Mouse (Mus musculus) CD4-positive, CD25-positive, alpha-beta regulatory T cell, adult 2 months (primary cell): ENCODE measurements around the gene Slc6a3.

Experiments
- DNase-seq: peaks from one replicate; pipeline ENCODE4 v3.0.0-alpha.2; 2012; ENCODE audit warnings: low read depth, low spot score

Slc6a3 gene

GRCm38 (mm10) chr13:73536403-73536821 is at the start of gene Slc6a3:
Gene Slc6a3, plus strand, starts transcription at chr13:73536747.
- no peak for DNase-seq

- DNase-seq: peak; percentile 29
Measured at GRCm38 (mm10) chr13:73488105-73488504, 48.4 kb upstream of the Slc6a3 start.

GRCm38 (mm10) chr13:73488707-73489106 is 47.8 kb upstream of the Slc6a3 start:
- DNase-seq: peak; percentile 33

- no peak for DNase-seq
Measured at GRCm38 (mm10) chr13:73489986-73490385, 46.6 kb upstream of the Slc6a3 start.

- DNase-seq: no peak
Measured at GRCm38 (mm10) chr13:73490564-73491170, 45.9 kb upstream of the Slc6a3 start.

- peak; percentile 43 for DNase-seq
Measured at GRCm38 (mm10) chr13:73493183-73493582, 43.4 kb upstream of the Slc6a3 start.

GRCm38 (mm10) chr13:73494528-73494927 is 42.0 kb upstream of the Slc6a3 start:
- DNase-seq: no peak

- peak; percentile 29 for DNase-seq
Measured at GRCm38 (mm10) chr13:73496137-73496536, 40.4 kb upstream of the Slc6a3 start.

- no peak for DNase-seq
Measured at GRCm38 (mm10) chr13:73499893-73500604, 36.5 kb upstream of the Slc6a3 start.

GRCm38 (mm10) chr13:73502719-73503118 is 33.8 kb upstream of the Slc6a3 start:
- DNase-seq: peak; percentile 72

GRCm38 (mm10) chr13:73505686-73506467 is 30.7 kb upstream of the Slc6a3 start:
- peak; percentile 89 for DNase-seq

GRCm38 (mm10) chr13:73508817-73509550 is 27.6 kb upstream of the Slc6a3 start:
- DNase-seq: no peak

- DNase-seq: no peak
Measured at GRCm38 (mm10) chr13:73509869-73510268, 26.7 kb upstream of the Slc6a3 start.

- DNase-seq: peak; percentile 82
Measured at GRCm38 (mm10) chr13:73512776-73513673, 23.5 kb upstream of the Slc6a3 start.

GRCm38 (mm10) chr13:73516886-73517285 is 19.7 kb upstream of the Slc6a3 start:
- DNase-seq: no peak

GRCm38 (mm10) chr13:73533716-73534115 is 2.8 kb upstream of the Slc6a3 start:
- no peak for DNase-seq

- DNase-seq: no peak
Measured at GRCm38 (mm10) chr13:73535287-73535686, 1.3 kb upstream of the Slc6a3 start.

GRCm38 (mm10) chr13:73536824-73537223 is 277 bp downstream of the Slc6a3 start:
- no peak for DNase-seq

GRCm38 (mm10) chr13:73564201-73564600 is 27.7 kb downstream of the Slc6a3 start:
- no peak for DNase-seq

- DNase-seq: no peak
Measured at GRCm38 (mm10) chr13:73575051-73575450, 38.5 kb downstream of the Slc6a3 start.

- DNase-seq: no peak
Measured at GRCm38 (mm10) chr13:73577277-73577676, 40.7 kb downstream of the Slc6a3 start.
